Mouse (Mus musculus): Measurements from ENCODE around the gene Rab1b. TPM values are rescaled to one million over a fixed set of nuclear protein-coding genes. Genes with fewer than 3 reads are reported as not detected.
A peak's percentile ranks its signal among the peaks of the same experiment; 100 is the strongest.

Rab1b gene
- polyA plus RNA-seq, 1 experiment from 2014 or later: 240 TPM

DNA sequence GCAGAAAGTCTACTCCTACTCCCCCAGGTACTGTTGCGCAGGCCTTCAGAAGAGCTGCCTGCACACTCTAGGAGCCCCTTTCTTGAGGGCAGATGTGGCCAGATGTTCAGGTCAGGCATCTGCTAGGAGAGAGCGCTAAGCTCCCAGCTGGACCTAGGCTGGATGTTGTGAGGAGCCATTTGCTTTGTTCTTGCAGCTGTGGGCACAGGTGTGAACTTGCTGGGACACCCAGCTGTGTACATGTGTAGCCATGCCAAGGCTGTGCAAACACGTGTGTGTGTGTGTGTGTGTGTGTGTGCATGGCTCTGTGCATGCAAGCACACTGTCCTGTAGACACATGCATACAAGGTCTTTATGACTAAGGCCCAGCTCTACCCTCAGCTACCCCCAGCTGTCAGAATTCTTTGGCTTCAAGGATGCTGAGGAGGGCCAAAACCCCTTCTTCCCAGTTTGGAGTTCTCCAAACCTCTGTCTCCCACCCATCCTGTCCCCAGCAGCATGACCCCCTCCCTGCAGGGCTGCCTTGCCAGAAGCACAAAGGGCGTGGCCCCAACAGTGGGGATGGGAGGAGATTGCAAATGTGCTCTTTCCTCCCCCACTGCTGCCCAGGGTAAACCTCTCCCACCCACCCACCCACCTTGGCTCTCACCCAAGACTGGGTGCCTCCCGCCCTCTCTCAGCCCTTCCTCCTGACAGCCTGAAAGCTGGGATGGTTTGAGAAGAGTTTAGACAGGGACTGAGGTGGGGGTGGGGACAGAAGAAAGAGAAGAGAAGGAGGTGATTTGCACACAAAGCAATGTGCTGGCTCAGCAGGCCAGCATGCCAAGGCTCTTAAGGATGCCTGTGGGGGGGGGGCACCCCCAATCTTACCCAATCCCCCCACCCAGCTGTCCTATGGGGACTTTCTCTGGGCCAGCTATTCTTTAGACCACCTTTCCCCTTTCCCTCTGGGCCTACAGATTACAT lies 46.2 kb downstream of the Rab1b start:
- Histone ChIP-seq H3K36me3 (ENCODE audit: insufficient read depth, low read length) (no peaks in the 10 kb centered on the region), H3K4me3 (ENCODE audit: low read depth, low read length) (no peak overlapping the region), H3K9ac (replicated peaks; ENCODE audit: low read depth) (no peak overlapping the region), H3K27me3 (replicated peaks; ENCODE audit: insufficient read depth, low read length) (no peaks in the 10 kb centered on the region), H3K4me2 (replicated peaks; ENCODE audit: low read depth, low read length) (no peak overlapping the region), H3K4me1 (ENCODE audit: insufficient read depth, low read depth, low read length) (peaks cover 13% of the 10 kb centered on the region; the same call in 1 of the 2 replicates), H3K9me3 (ENCODE audit: low read length) (no peaks in the 10 kb centered on the region), H3K27ac (ENCODE audit: low read length) (peak overlapping the region; percentile 38; the same call in 1 of the 2 replicates)
- TF ChIP-seq CTCF (IDR thresholded peaks at IDR 0.05) (no peak), EP300 (IDR thresholded peaks at IDR 0.05) (no peak)
- 27% methylated on average over 5 of the region's 5 CpGs for WGBS
- DNase-seq (ENCODE audit: low spot score) (peak; percentile 58), ATAC-seq (peak; percentile 32)

DNA sequence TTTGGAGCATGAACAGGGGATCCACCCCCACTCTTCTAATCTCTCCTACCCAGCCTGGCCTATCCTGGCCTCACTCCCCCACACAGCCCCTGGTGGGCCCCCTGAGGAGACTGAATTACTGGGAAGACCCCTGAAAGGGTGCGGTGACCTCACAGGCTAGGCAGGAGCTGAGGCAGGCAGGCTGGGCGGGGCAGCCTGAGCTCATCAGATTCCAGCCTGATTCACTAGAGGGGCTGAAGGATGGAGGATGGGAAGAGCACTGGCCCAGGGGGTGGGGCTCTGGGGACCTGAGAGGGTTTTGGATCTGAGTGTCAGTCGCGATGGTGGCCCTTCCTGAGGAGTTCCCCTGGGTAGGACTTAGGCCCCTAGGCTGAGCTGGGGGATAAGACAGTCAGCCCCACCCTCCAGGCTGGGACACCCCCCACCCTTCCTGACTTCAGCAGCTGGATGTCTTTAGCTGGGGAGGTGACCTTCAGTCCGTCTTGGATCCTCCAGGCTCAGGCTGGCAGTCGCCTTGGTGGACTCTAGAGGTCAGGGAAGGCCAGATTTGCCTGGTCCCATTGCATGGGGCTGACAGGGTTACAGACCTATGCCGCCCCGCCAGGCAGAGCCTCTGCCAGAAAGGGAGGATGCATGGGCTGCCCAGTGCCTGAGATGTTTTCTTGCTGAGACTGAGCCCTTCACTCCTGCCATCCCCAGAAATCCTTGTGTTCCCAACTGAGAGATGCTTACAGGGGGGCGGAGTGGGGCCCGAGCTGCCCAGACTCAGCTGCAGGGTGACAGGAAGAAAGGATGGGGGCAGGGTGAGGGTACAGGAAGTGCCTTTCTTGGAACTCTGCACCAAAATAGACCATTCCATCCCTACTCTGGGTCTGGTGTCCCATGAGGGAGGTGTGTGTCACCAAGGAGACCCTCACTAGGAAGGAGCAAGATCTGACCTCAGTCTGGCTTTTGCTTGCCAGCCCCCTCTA lies 47.8 kb downstream of the Rab1b start:
- ATAC-seq: peak; percentile 64
- Histone ChIP-seq H3K4me3 (ENCODE audit: low read depth, low read length) (no peak overlapping the region), H3K36me3 (ENCODE audit: insufficient read depth, low read length) (no peaks in the 10 kb centered on the region), H3K4me2 (replicated peaks; ENCODE audit: low read depth, low read length) (0 out of 2 replicates have a peak overlapping the region, but pooled peaks have one; percentile 5), H3K9ac (replicated peaks; ENCODE audit: low read depth) (no peak overlapping the region), H3K27ac (ENCODE audit: low read length) (peak overlapping the region; percentile 66), H3K4me1 (ENCODE audit: insufficient read depth, low read depth, low read length) (peaks cover 13% of the 10 kb centered on the region; the same call in 1 of the 2 replicates), H3K9me3 (ENCODE audit: low read length) (no peaks in the 10 kb centered on the region), H3K27me3 (replicated peaks; ENCODE audit: insufficient read depth, low read length) (no peaks in the 10 kb centered on the region)
- TF ChIP-seq CTCF (IDR thresholded peaks at IDR 0.05) (no peak), EP300 (IDR thresholded peaks at IDR 0.05) (no peak)
- peak; percentile 59 for DNase-seq (ENCODE audit: low spot score)
- whole genome bisulfite sequencing: 16% methylated on average over 10 of the region's 10 CpGs

DNA sequence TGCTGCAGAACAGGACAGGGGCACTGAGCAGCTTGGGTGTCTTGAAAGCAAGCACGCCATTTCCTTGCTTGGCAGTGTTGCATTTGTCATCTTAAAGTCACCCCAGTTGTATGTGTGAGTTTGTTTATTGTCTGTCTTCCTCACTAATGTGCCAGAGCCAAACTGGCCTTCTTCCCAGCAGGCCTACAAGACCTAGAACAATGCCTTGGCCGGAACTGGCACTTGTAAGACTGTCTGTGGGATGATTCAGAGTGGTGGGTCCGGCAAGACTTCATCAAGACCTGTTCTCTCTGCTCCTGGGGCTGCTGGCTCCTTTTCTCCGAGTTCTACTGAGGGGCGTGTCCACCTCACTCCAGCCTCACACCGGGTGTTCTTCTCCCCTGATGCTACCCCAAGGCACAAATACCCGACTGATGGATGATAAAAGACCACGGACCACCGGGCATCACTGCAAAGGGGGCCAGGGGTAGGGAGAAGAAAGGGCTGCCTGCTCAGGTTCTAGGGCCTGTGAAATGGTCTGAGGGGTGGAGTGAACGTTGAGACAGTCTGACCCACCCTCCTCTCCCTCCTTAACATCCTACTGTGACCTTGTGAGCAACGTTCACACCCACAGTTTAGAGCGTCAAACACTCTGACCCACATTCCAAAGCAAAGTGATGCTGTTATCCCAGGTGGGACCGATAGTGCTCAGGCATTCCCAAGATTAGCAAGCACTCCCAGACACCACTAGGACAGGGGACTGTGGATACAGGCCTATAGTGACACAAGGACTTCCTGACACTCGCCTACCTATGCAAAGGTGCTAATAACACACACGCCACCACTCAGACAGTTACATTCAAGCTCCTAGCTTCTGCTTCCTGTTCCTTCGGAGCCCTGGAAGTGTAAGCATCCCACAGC lies 48.7 kb downstream of the Rab1b start:
- Histone ChIP-seq H3K36me3 (ENCODE audit: insufficient read depth, low read length) (no peaks in the 10 kb centered on the region), H3K9ac (replicated peaks; ENCODE audit: low read depth) (no peak overlapping the region), H3K4me3 (ENCODE audit: low read depth, low read length) (no peak overlapping the region), H3K4me1 (ENCODE audit: insufficient read depth, low read depth, low read length) (peaks cover 13% of the 10 kb centered on the region; the same call in 1 of the 2 replicates), H3K4me2 (replicated peaks; ENCODE audit: low read depth, low read length) (no peak overlapping the region), H3K27me3 (replicated peaks; ENCODE audit: insufficient read depth, low read length) (no peaks in the 10 kb centered on the region), H3K9me3 (ENCODE audit: low read length) (no peaks in the 10 kb centered on the region), H3K27ac (ENCODE audit: low read length) (peak overlapping the region; percentile 66)
- peak; percentile 72 for DNase-seq (ENCODE audit: low spot score)
- 21% methylated on average over 16 of the region's 16 CpGs for WGBS
- TF ChIP-seq CTCF (IDR thresholded peaks at IDR 0.05) (no peak), EP300 (IDR thresholded peaks at IDR 0.05) (peak; percentile 69; the same call in 1 of the 2 replicates)
- peak; percentile 28 for ATAC-seq

DNA sequence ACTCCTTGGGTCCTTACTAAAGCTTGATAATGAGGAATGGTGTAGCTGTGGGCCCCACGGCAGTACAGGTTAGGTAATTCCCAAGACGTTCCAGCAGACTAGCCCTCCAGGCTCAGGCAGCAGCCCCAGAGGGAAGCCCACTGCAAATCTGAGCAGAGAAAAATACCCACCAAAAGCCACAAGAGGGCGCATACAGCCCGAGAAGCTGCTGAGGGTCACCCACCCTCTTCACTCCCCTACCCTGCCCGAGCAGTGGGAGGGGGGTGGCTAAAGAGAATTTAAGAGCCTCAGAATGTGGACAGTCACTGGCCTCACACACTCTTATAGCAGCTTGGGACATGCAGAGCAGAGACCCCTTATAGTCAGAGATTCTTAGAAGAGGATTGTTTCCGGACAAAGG lies 50.6 kb downstream of the Rab1b start:
- DNase-seq (ENCODE audit: low spot score) (peak; percentile 60), ATAC-seq (no peak)
- Histone ChIP-seq H3K4me2 (replicated peaks; ENCODE audit: low read depth, low read length) (no peak overlapping the region), H3K27me3 (replicated peaks; ENCODE audit: insufficient read depth, low read length) (no peaks in the 10 kb centered on the region), H3K27ac (ENCODE audit: low read length) (no peak overlapping the region), H3K9me3 (ENCODE audit: low read length) (no peaks in the 10 kb centered on the region), H3K36me3 (ENCODE audit: insufficient read depth, low read length) (no peaks in the 10 kb centered on the region), H3K9ac (replicated peaks; ENCODE audit: low read depth) (no peak overlapping the region), H3K4me3 (ENCODE audit: low read depth, low read length) (no peak overlapping the region), H3K4me1 (ENCODE audit: insufficient read depth, low read depth, low read length) (peaks cover 12% of the 10 kb centered on the region; the same call in 1 of the 2 replicates)
- 17% methylated on average over 6 of the region's 6 CpGs for WGBS
- no peak for TF ChIP-seq EP300 (IDR thresholded peaks at IDR 0.05)
- TF ChIP-seq CTCF (IDR thresholded peaks at IDR 0.05): peak; percentile 75

DNA sequence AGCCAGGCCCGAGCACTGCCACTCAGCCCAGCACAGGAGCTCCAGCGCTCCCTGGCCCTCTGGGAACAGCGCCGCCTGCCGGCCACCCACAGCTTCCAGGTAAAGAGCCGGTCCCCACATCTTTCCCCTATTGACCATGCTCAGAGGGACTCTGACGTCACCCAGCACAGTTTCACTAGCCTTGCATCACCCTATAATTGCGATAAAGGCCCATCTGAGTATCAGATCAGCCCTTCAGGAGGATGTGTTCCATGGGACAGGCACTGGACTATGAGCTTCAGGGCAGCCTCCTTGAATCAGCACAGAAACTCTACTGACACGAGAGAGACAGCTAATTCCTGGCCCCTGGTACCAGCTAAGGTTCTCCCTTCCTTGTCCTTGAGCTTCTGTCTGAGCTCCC lies 53.0 kb downstream of the Rab1b start:
- Histone ChIP-seq H3K27ac (ENCODE audit: low read length) (no peak overlapping the region), H3K27me3 (replicated peaks; ENCODE audit: insufficient read depth, low read length) (no peaks in the 10 kb centered on the region), H3K9me3 (ENCODE audit: low read length) (no peaks in the 10 kb centered on the region), H3K4me2 (replicated peaks; ENCODE audit: low read depth, low read length) (no peak overlapping the region), H3K9ac (replicated peaks; ENCODE audit: low read depth) (no peak overlapping the region), H3K36me3 (ENCODE audit: insufficient read depth, low read length) (peaks cover 4% of the 10 kb centered on the region; the same call in 1 of the 2 replicates), H3K4me3 (ENCODE audit: low read depth, low read length) (no peak overlapping the region), H3K4me1 (ENCODE audit: insufficient read depth, low read depth, low read length) (no peaks in the 10 kb centered on the region)
- peak; percentile 8; the same call in 1 of the 2 replicates for ATAC-seq
- 28% methylated on average over 9 of the region's 9 CpGs for WGBS
- peak; percentile 76 for DNase-seq (ENCODE audit: low spot score)
- peak; percentile 82 for TF ChIP-seq CTCF (IDR thresholded peaks at IDR 0.05)
- TF ChIP-seq EP300 (IDR thresholded peaks at IDR 0.05): no peak

Data from lung, postnatal 0 days (tissue).